ENCODE assay signal across 9 mouse cellular contexts in the genomic region with DNA sequence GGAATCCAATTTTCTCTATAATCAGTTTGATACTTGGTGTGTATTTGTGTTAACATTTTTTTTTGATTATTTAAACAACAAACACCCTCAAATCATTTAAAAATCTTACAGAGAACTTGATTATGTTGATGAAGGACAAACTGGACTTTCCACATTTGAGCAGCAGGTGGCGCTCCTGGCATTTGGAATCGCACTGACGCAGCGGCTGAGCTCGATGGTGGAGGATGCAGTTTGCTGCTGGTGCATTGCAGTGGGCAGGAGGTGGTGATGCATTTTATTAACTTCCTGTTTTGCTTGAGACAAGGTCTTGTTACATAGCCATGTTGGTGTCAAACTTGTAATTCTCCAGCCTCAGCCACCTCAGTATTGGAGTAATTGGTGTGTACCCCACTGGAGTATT. TPM values are rescaled to one million over a fixed set of nuclear protein-coding genes. Genes with fewer than 3 reads are reported as not detected.
A peak's percentile ranks its signal among the peaks of the same experiment; 100 is the strongest.
DNase-seq lines count a peak whose midpoint lies in the region; TF ChIP-seq lines count a peak whose summit lies in the region.
"Had no signal": no experiment of that assay in that cellular context is flagged by ENCODE, and none has a peak within 500 bp of the region (broad histone marks: within the 10 kb centered on the region; RNA-seq: fewer than 3 reads in every experiment).

No protein-coding gene starts in this region.

- peak; percentile 77 for DNase-seq in adrenal gland, postnatal 25 days
- DNase-seq in embryo, embryonic 9.5 days (ENCODE audit: extremely low spot score) = peak; percentile 73
- DNase-seq in heart, postnatal 4 days = peak; percentile 80
- peak; percentile 54 to 83 for DNase-seq in layer of hippocampus, adult 2 months (ENCODE audit: low spot score in 2 of 2)
- DNase-seq in lung, postnatal 4 days = peak; percentile 31 to 67
- DNase-seq in right cerebral cortex, adult 18-20 months = peak; percentile 61
- peak; percentile 71 for DNase-seq in urinary bladder, postnatal 25 days (ENCODE audit: low spot score)

- peaks cover 11% of the 10 kb centered on the region; the same call in 1 of the 2 replicates for H3K4me1 ChIP-seq in E14TG2a.4 (replicated peaks; ENCODE audit: low read depth, low read length)
- H3K4me1 ChIP-seq: stomach, embryonic 15.5 days had no signal

- no peak overlapping the region for H3K4me3 ChIP-seq in E14TG2a.4 (replicated peaks; ENCODE audit: low read length)
- H3K4me3 ChIP-seq in layer of hippocampus, adult 2 months = no peak overlapping the region
- H3K4me3 ChIP-seq: stomach, embryonic 15.5 days had no signal

- TF ChIP-seq CTCF in E14TG2a.4 (conservative IDR thresholded peaks at IDR 0.05; ENCODE audit: low read length) = peak; percentile 64
- TF ChIP-seq CTCF in layer of hippocampus, adult 2 months (conservative IDR thresholded peaks at IDR 0.05) = peak; percentile 90

- peaks cover 14% of the 10 kb centered on the region for H3K27me3 ChIP-seq in E14TG2a.4 (ENCODE audit: insufficient read depth, low read length)
- H3K27me3 ChIP-seq: stomach, embryonic 15.5 days had no signal

- no peaks in the 10 kb centered on the region for H3K9me3 ChIP-seq in E14TG2a.4 (ENCODE audit: low read length)
- H3K9me3 ChIP-seq: stomach, embryonic 15.5 days had no signal

- H3K27ac ChIP-seq in layer of hippocampus, adult 2 months = no peak overlapping the region
- H3K27ac ChIP-seq: stomach, embryonic 15.5 days had no signal

- H3K36me3 ChIP-seq in E14TG2a.4 (ENCODE audit: insufficient read depth, low read length) = no peaks in the 10 kb centered on the region
- H3K36me3 ChIP-seq: stomach, embryonic 15.5 days had no signal

RNA-seq across cellular contexts. Expression of a gene that starts 56.7 kb away (rescaled TPM):
- 1.4 and 1.7 TPM in 2 replicates for total RNA-seq in adrenal gland, postnatal 25 days (2021)
- total RNA-seq in heart, postnatal 4 days (2021) = under 1 TPM; 0.86 TPM
- total RNA-seq in layer of hippocampus, adult 2 months (2021) = 10 to 100 TPM; 14.4 to 19.3 TPM
